Mouse (Mus musculus) CD4-positive, CD25-positive, alpha-beta regulatory T cell, adult 4 months (primary cell): ENCODE measurements at regions not wholly inside any gene's neighbourhood (a gene's known extent, or its start where the extent isn't known, plus 50 kb on each side); places are given as distances from the start of the nearest gene placed in this dataset.

Experiments
- ATAC-seq: one replicate; pipeline ENCODE4 v1.8.0; 2017

- ATAC-seq = no peak
These were observed 57.4 kb upstream of the Frmd6 start for GRCm38 (mm10) chr12:70767959-70768358.

GRCm38 (mm10) chr12:70768745-70769144 lies 56.6 kb upstream of the Frmd6 start:
- ATAC-seq = no peak

GRCm38 (mm10) chr12:70769538-70770176 lies 55.7 kb upstream of the Frmd6 start:
- no peak for ATAC-seq

- ATAC-seq = no peak
These were observed 51.3 kb upstream of the Frmd6 start for GRCm38 (mm10) chr12:70774006-70774405.

GRCm38 (mm10) chr12:70774816-70775591 lies 50.3 kb upstream of the Frmd6 start:
- no peak for ATAC-seq
